Mouse (Mus musculus) limb, embryonic 13.5 days (tissue): ENCODE results near the gene Ino80. TPM values are rescaled to one million over a fixed set of nuclear protein-coding genes. Genes with fewer than 3 reads are reported as not detected.

Experiments used
- ATAC-seq: fragments of 200-750 bp; cut with Nextera tagmentation; 2 replicates; pipeline ENCODE4 v1.8.0; 2017; ENCODE audit warnings: low read depth, moderate number of reproducible peaks, moderate TSS enrichment; ENCODE audit not compliant: low FRiP score
- H3K27ac ChIP-seq: fragments of 300-500 bp; sonication (generic); 2 replicates; pipeline ENCODE4 v1.5.1; 2015; ENCODE audit warnings: inconsistent platforms, mild to moderate bottlenecking, moderate library complexity
- H3K27me3 ChIP-seq: fragments of 300-500 bp; sonication (generic); 2 replicates; pipeline ENCODE4 v1.6.1; 2015; ENCODE audit warnings: mild to moderate bottlenecking, inconsistent platforms
- H3K36me3 ChIP-seq: fragments of 300-500 bp; sonication (generic); 2 replicates; pipeline ENCODE4 v1.6.1; 2015; ENCODE audit warnings: inconsistent platforms, mild to moderate bottlenecking, moderate library complexity
- H3K4me1 ChIP-seq: fragments of 300-500 bp; sonication (generic); 2 replicates; pipeline ENCODE4 v1.6.1; 2015; ENCODE audit warnings: inconsistent platforms
- H3K4me2 ChIP-seq: fragments of 300-500 bp; sonication (generic); replicated peaks from 2 replicates; pipeline ENCODE4 v1.6.1; 2015; ENCODE audit warnings: inconsistent platforms, mild to moderate bottlenecking, moderate library complexity
- H3K4me3 ChIP-seq: fragments of 300-500 bp; sonication (generic); 2 replicates; pipeline ENCODE4 v1.5.1; 2015; ENCODE audit warnings: moderate library complexity, mild to moderate bottlenecking, inconsistent platforms
- H3K9ac ChIP-seq: fragments of 300-500 bp; sonication (generic); 2 replicates; pipeline ENCODE4 v1.6.1; 2015; ENCODE audit warnings: mild to moderate bottlenecking, inconsistent platforms
- H3K9me3 ChIP-seq: fragments of 300-500 bp; sonication (generic); 2 replicates; pipeline ENCODE4 v1.6.1; 2016; ENCODE audit warnings: inconsistent platforms
- WGBS: fragments of 180-500 bp; shearing (Covaris S2); methylation state at CpG from one replicate; pipeline ENCODE4 v1.1.7; 2015; 5-methylcytosine and 5-hydroxymethylcytosine counted together
- polyA plus RNA-seq: library from polyadenylated mRNA; unstranded; fragments of >200 nt; fragmentation: Nextera tagmentation; extraction: Ambion mirVana; gene quantifications from 2 replicates; pipeline ENCODE4 v1.2.1, GENCODE M21; 2015

Gene Ino80
- polyA plus RNA-seq, 1 experiment from 2014 or later = 4.5 TPM

DNA sequence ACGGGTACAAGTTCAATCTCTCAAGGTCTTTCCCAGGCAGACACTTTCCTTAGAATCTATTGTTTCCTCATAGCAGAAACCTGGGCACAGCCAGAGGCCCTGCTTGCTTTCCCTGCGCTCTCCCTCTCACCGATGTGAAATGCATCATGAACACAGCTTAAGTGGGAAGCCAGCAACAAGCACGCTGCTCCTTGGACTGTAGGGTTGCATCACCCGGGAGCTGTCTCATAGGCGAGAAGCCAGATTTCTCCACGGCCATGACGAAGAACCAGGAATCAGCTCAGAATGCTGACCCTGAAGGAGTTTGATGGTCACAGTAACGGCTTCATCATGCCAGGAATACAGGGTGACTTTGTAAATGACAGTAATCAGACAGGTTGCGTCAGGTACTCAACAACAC, 107.4 kb downstream of the Ino80 start:
- Histone ChIP-seq H3K27ac (no peak overlapping the region), H3K4me2 (no peak overlapping the region), H3K9ac (no peak overlapping the region), H3K4me3 (no peak overlapping the region), H3K9me3 (no peaks in the 10 kb centered on the region), H3K4me1 (no peaks in the 10 kb centered on the region), H3K27me3 (no peaks in the 10 kb centered on the region), H3K36me3 (peaks cover 67% of the 10 kb centered on the region)
- no peak for ATAC-seq
- 94% methylated on average over 10 of the region's 10 CpGs for WGBS

GRCm38 (mm10) chr2:119367346-119367745, 110.1 kb downstream of the Ino80 start:
- Histone ChIP-seq H3K36me3 (peaks cover 41% of the 10 kb centered on the region), H3K4me3 (no peak overlapping the region), H3K4me2 (no peak overlapping the region), H3K9me3 (no peaks in the 10 kb centered on the region), H3K9ac (no peak overlapping the region), H3K27me3 (no peaks in the 10 kb centered on the region), H3K27ac (no peak overlapping the region), H3K4me1 (no peaks in the 10 kb centered on the region)
- no peak for ATAC-seq
- 78% methylated on average over 3 of the region's 3 CpGs for WGBS

- no peak for ATAC-seq
- no peak overlapping the region for H3K4me3 ChIP-seq
These were observed 112.5 kb downstream of the Ino80 start for GRCm38 (mm10) chr2:119364969-119365368.

GRCm38 (mm10) chr2:119359721-119360291, 117.7 kb downstream of the Ino80 start:
- no peak overlapping the region for H3K4me2 ChIP-seq
- H3K36me3 ChIP-seq = peaks cover 3% of the 10 kb centered on the region; the same call in 1 of the 2 replicates
- no peak overlapping the region for H3K9ac ChIP-seq
- H3K4me1 ChIP-seq = no peaks in the 10 kb centered on the region
- 81% methylated on average over 2 of the region's 2 CpGs for WGBS
- no peaks in the 10 kb centered on the region for H3K27me3 ChIP-seq
- H3K4me3 ChIP-seq = no peak overlapping the region
- no peak for ATAC-seq
- H3K9me3 ChIP-seq = peaks cover 15% of the 10 kb centered on the region; the same call in 1 of the 2 replicates
- no peak overlapping the region for H3K27ac ChIP-seq

More at GRCm38 (mm10) chr2:119364969-119365368, 112.5 kb downstream of the Ino80 start:
- Histone ChIP-seq H3K36me3 (peaks cover 24% of the 10 kb centered on the region), H3K9ac (no peak overlapping the region), H3K27ac (no peak overlapping the region), H3K4me2 (no peak overlapping the region), H3K27me3 (no peaks in the 10 kb centered on the region), H3K9me3 (peaks cover 11% of the 10 kb centered on the region; the same call in 1 of the 2 replicates), H3K4me1 (no peaks in the 10 kb centered on the region)
- 94% methylated on average over 3 of the region's 3 CpGs for WGBS

DNA sequence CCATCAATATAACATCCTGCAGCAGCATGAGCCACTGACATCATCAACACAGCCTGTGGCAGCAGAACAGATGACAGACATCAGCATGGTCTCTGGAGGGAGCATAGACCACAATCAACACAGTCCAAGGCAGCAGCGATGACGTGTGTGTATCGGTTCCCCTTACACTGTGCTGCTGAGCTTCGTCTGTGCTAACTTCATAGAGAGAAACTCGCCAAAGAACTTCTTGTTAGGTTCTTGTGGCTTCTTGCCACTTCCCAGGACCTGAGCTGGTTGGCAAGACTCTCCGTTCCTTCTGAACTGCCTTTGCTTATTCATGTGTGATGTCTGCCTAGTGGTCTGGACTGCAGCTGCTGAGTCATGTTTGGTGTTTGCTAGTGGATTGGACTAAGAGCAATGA, 119.2 kb downstream of the Ino80 start:
- Histone ChIP-seq H3K27ac (no peak overlapping the region), H3K27me3 (peaks cover 4% of the 10 kb centered on the region; the same call in 1 of the 2 replicates), H3K36me3 (peaks cover 3% of the 10 kb centered on the region; the same call in 1 of the 2 replicates), H3K9me3 (peaks cover 15% of the 10 kb centered on the region; the same call in 1 of the 2 replicates), H3K4me2 (no peak overlapping the region), H3K4me3 (no peak overlapping the region), H3K4me1 (no peaks in the 10 kb centered on the region), H3K9ac (no peak overlapping the region)
- ATAC-seq = no peak
- 90% methylated on average over 6 of the region's 6 CpGs for WGBS

DNA sequence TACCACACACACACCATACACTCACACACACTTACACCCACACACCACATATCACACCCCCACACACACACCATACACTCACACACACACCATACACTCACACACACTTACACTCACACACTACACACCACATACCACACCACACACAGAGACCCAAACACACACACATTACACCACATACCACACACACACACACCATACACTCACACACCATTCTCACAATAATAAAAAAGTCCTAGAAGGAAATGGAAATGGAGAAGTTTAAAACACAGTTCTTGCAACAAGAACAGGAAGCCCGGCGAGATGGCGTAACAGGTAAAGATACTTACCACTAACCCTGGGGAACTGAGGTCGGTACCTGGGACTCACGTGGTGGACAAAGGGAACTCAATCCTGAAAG, 120.7 kb downstream of the Ino80 start:
- Histone ChIP-seq H3K9ac (no peak overlapping the region), H3K27me3 (peaks cover 11% of the 10 kb centered on the region), H3K36me3 (peaks cover 3% of the 10 kb centered on the region; the same call in 1 of the 2 replicates), H3K4me2 (no peak overlapping the region), H3K9me3 (peaks cover 13% of the 10 kb centered on the region; the same call in 1 of the 2 replicates), H3K4me3 (no peak overlapping the region), H3K27ac (no peak overlapping the region), H3K4me1 (no peaks in the 10 kb centered on the region)
- WGBS = 88% methylated on average over 5 of the region's 5 CpGs
- no peak for ATAC-seq

DNA sequence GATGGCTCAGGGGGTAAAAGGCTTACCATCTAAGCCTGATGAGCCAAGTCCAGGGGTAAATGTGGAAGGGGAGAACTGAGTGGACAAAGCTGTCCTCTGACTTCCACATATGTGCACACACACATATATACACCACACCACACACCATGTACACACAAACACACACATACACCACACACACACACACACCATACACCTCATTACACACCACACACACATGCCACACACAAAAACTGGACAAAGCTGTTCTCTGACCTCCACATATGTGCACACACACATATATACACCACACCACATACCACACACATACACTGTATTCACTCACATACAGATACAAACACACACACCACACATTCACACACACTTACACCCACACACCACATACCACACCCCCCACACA, 121.2 kb downstream of the Ino80 start:
- Histone ChIP-seq H3K9ac (no peak overlapping the region), H3K9me3 (0 out of 2 replicates have a peak, but pooled peaks cover 8% of the 10 kb centered on the region), H3K4me3 (no peak overlapping the region), H3K4me2 (no peak overlapping the region), H3K36me3 (peaks cover 2% of the 10 kb centered on the region; the same call in 1 of the 2 replicates), H3K27ac (no peak overlapping the region), H3K27me3 (peaks cover 16% of the 10 kb centered on the region), H3K4me1 (no peaks in the 10 kb centered on the region)
- no peak for ATAC-seq

GRCm38 (mm10) chr2:119355651-119356050, 121.8 kb downstream of the Ino80 start:
- ATAC-seq = no peak

DNA sequence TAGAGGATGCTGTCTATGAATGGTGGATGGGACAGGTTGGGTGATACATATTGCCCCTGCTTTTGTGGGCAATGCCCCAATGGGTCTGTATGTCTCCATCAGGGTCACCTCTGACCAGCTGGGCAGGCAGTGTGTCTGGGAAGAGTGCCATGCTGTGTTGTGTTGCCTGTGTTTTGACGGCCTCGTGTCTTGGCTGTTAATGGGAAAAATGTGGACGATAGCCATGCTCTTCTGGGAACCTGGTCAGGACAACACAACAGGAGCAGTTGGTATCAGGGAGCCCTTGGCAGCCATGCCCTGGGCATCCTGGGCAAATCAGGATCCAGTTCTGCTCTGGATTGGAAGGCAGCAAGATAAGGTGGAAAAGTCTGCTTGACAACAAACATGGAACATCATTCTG, 122.4 kb downstream of the Ino80 start:
- no peaks in the 10 kb centered on the region for H3K36me3 ChIP-seq
- H3K27ac ChIP-seq = no peak overlapping the region
- no peak overlapping the region for H3K4me2 ChIP-seq
- no peak for ATAC-seq
- no peak overlapping the region for H3K9ac ChIP-seq
- H3K4me3 ChIP-seq = no peak overlapping the region
- 0 out of 2 replicates have a peak, but pooled peaks cover 4% of the 10 kb centered on the region for H3K9me3 ChIP-seq
- H3K4me1 ChIP-seq = peaks cover 6% of the 10 kb centered on the region
- 74% methylated on average over 3 of the region's 3 CpGs for WGBS
- peaks cover 28% of the 10 kb centered on the region for H3K27me3 ChIP-seq

More at GRCm38 (mm10) chr2:119355651-119356050, 121.8 kb downstream of the Ino80 start:
- WGBS = 24% methylated on average over 7 of the region's 7 CpGs
- no peak overlapping the region for H3K27ac ChIP-seq
- H3K4me2 ChIP-seq = no peak overlapping the region
- H3K4me1 ChIP-seq = peaks cover 3% of the 10 kb centered on the region
- H3K36me3 ChIP-seq = no peaks in the 10 kb centered on the region
- no peak overlapping the region for H3K4me3 ChIP-seq
- no peak overlapping the region for H3K9ac ChIP-seq
- H3K27me3 ChIP-seq = peaks cover 23% of the 10 kb centered on the region
- H3K9me3 ChIP-seq = 0 out of 2 replicates have a peak, but pooled peaks cover 4% of the 10 kb centered on the region

GRCm38 (mm10) chr2:119353707-119354106, 123.8 kb downstream of the Ino80 start:
- peaks cover 6% of the 10 kb centered on the region for H3K4me1 ChIP-seq
- 0 out of 2 replicates have a peak, but pooled peaks cover 4% of the 10 kb centered on the region for H3K9me3 ChIP-seq
- H3K4me2 ChIP-seq = no peak overlapping the region
- H3K4me3 ChIP-seq = no peak overlapping the region
- no peaks in the 10 kb centered on the region for H3K36me3 ChIP-seq
- H3K9ac ChIP-seq = no peak overlapping the region
- 89% methylated on average over 8 of the region's 8 CpGs for WGBS
- no peak overlapping the region for H3K27ac ChIP-seq
- peaks cover 37% of the 10 kb centered on the region for H3K27me3 ChIP-seq
- no peak for ATAC-seq

DNA sequence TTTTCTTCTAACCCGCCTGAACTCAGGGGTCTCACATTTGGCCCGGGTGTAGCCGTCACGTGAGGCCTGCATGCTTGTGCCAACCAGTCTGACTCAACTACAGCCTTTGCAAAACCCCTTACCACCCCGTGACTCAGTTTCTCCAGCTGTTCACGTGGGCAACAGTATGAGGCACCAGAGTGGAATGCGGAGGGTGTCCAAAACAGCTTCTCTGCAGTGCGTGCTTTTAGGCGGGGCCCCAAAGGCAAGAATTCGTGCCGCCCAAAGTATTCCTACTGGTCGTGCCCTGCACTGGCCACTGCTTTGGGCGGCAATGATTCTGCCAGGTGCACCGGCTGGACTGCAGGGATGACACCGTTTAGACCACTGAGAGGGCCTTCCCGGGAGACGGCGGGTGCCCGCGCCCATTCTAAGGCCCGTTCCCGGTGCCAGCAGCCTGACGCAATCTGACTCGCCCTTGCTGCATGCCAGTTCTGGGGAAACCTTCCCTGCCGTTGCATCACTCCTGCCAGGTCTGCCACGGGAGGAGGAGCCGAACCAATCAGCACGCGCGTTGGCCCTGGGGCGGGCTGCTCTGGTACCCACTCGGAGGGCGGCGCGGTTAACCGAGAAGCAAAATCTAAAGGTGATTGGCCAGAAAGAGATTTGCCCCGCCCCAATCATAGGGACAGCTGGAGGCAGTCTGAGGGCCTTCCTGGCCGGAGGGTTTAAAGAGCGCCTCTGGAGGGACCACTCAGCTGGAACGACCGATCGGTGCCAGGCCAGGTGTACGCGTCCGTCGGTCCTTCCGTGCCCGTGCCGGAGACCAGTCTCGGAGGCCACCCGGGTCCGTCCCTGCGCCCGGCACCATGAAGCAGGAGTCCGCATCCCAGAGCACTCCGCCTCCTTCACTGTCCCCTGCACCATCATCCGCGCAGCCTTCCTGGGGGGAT, 126.7 kb downstream of the Ino80 start, which contains the start of gene Chac1:
TSS of gene Chac1 (plus strand) at position 675 of the 932 bp plus-strand sequence.
- Histone ChIP-seq H3K4me3 (peak within 1 kb of the TSS; percentile 57), H3K9ac (peak within 1 kb of the TSS; percentile 70), H3K4me2 (peak within 1 kb of the TSS; percentile 93), H3K4me1 (peaks cover 6% of the 10 kb centered on the region), H3K27ac (no peak within 1 kb of the TSS), H3K9me3 (no peaks in the 10 kb centered on the region), H3K36me3 (no peaks in the 10 kb centered on the region), H3K27me3 (peaks cover 37% of the 10 kb centered on the region)
- WGBS = 6% methylated on average over 58 of the region's 58 CpGs
- peak; percentile 93 for ATAC-seq

DNA sequence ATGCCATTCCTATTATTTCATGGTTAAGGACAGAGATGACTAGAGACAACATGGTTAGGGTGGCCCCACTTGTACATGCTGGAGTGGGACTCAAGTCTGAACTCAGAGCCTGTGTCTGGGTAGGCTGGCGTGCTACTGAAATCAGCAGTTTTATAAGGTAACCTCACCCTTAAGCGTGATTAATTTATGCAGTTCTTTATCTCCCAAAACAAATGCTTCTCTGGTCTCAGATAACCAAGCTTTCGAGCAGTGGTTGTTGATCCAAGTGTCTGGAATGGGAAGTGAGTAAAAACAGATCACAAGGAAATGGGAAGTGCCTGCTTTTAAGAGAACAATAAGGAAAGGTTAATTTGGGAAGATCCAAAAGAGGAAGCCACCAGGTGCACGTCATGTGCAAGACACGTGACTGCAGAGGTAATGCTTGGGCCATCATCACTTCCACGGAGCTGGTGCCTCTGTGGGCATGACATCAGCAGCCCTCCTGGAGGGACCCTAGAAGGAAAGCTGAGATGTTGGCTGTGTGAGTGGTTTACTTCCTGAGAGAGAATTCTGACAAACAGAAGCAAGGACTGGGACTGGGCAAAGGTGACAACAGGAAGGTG, 132.8 kb downstream of the Ino80 start:
- Histone ChIP-seq H3K4me1 (no peaks in the 10 kb centered on the region), H3K9ac (no peak overlapping the region), H3K36me3 (no peaks in the 10 kb centered on the region), H3K4me2 (no peak overlapping the region), H3K27me3 (peaks cover 8% of the 10 kb centered on the region), H3K27ac (no peak overlapping the region), H3K4me3 (no peak overlapping the region), H3K9me3 (no peaks in the 10 kb centered on the region)
- ATAC-seq = no peak
- WGBS = 47% methylated on average over 6 of the region's 6 CpGs
